Mouse (Mus musculus) gastrocnemius, adult 2 months (tissue): Measurements from ENCODE around the gene Olfr1228. TPM values are rescaled to one million over a fixed set of nuclear protein-coding genes. Genes with fewer than 3 reads are reported as not detected.

Source experiments
- DNase-seq: peaks from one replicate; pipeline ENCODE4 v3.0.0; 2022
- H3K27ac ChIP-seq: fragments of 200-600 bp; 2 replicates; pipeline ENCODE4 v1.8.1; 2022; ENCODE audit warnings: mild to moderate bottlenecking
- H3K4me3 ChIP-seq: fragments of 200-600 bp; 2 replicates; pipeline ENCODE4 v1.8.1; 2022; ENCODE audit warnings: mild to moderate bottlenecking, moderate library complexity
- CTCF ChIP-seq: fragments of 200-600 bp; IDR thresholded peaks from 2 replicates; pipeline ENCODE4 v1.8.1; 2022; ENCODE audit warnings: antibody characterized with exemption, mild to moderate bottlenecking, moderate library complexity
- intact Hi-C: fragments of 180-260 bp; cut with DNase I; formaldehyde crosslinking; loops from one replicate; pipeline ENCODE4 v1.15.1; 2025
- long read RNA-seq, 2 experiments: library from polyadenylated mRNA; stranded (forward); transcript quantifications; one replicate each; pipeline ENCODE4 v2.0.0; 2021
- total RNA-seq, 2 experiments: library from RNA; stranded (reverse); gene quantifications; 2 replicates each; pipeline ENCODE4 v1.2.3; 2021

Olfr1228 gene
- total RNA-seq = not detected
- long read RNA-seq, experiment 1 = 0 reads
- long read RNA-seq, experiment 2 = 0 reads

GRCm38 (mm10) chr2:89253962-89254361 is at the start of gene Olfr1228:
Gene Olfr1228, minus strand, starts transcription at chr2:89254062.
- intact Hi-C loops = no loop called here
- no peak for TF ChIP-seq CTCF
- DNase-seq = no peak
- H3K4me3 ChIP-seq = no peak within 1 kb of the TSS
- no peak within 1 kb of the TSS for H3K27ac ChIP-seq

- intact Hi-C loops = no loop called here
- DNase-seq = no peak
- no peak within 1 kb of the TSS for H3K27ac ChIP-seq
- no peak for TF ChIP-seq CTCF
- H3K4me3 ChIP-seq = no peak within 1 kb of the TSS
Measured at GRCm38 (mm10) chr2:89297168-89297567, 43.3 kb upstream of the Olfr1228 start, which contains the start of gene Olfr1230. Gene Olfr1230, minus strand, starts transcription at chr2:89297268.

DNA sequence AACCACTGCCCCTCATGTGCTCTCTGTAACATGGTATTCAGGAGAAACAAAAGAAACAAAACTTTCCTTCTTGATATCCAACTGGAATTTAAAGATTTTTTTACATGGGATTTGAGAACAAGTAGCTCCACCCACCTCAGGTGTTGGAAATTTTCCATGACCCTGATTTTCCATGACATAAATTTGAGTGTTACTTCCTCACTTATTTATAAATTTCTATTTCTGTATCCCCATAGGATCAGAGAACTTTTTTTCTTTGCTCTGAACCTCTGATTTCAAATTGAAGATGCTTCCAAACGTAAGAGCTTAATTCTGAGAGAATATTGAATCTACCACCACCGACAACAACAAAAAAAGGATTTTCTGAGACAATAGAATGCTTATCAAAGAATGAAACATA is 34.1 kb upstream of the Olfr1228 start, which contains the start of gene Olfr1229:
Gene Olfr1229, minus strand, starts transcription at position 101 of the 400 bp plus-strand sequence.
- no peak for DNase-seq
- TF ChIP-seq CTCF = no peak
- intact Hi-C loops = no loop called here
- Histone ChIP-seq H3K27ac (no peak within 1 kb of the TSS), H3K4me3 (no peak within 1 kb of the TSS)

- intact Hi-C loops = no loop called here
- Histone ChIP-seq H3K4me3 (no peak within 1 kb of the TSS), H3K27ac (no peak within 1 kb of the TSS)
- no peak for DNase-seq
- TF ChIP-seq CTCF = no peak
Measured at GRCm38 (mm10) chr2:89199948-89200347, 53.9 kb downstream of the Olfr1228 start, which contains the start of gene Olfr1226. Gene Olfr1226, minus strand, starts transcription at chr2:89200048.

Other genes starting within 250 kb of the Olfr1228 start
- not detected for gene Olfr1215, start 247.1 kb downstream of the Olfr1228 start, total RNA-seq
- not detected for gene Olfr1216, start 235.7 kb downstream of the Olfr1228 start, total RNA-seq
- gene Olfr1217, start 222.0 kb downstream of the Olfr1228 start, total RNA-seq = not detected
- not detected for gene Olfr1218, start 192.9 kb downstream of the Olfr1228 start, total RNA-seq
- not detected for gene Olfr1219, start 170.5 kb downstream of the Olfr1228 start, total RNA-seq
- gene Olfr1220, start 147.2 kb downstream of the Olfr1228 start, total RNA-seq = not detected
- gene Olfr1221, start 136.8 kb downstream of the Olfr1228 start, total RNA-seq = not detected
- gene Olfr1222, start 121.0 kb downstream of the Olfr1228 start, total RNA-seq = not detected
- not detected for gene Olfr1223, start 102.5 kb downstream of the Olfr1228 start, total RNA-seq
- gene Olfr1224-ps1, start 90.0 kb downstream of the Olfr1228 start, total RNA-seq = not detected
- gene Olfr1225, start 79.4 kb downstream of the Olfr1228 start, total RNA-seq = not detected
- not detected for gene Olfr1226, start 54.0 kb downstream of the Olfr1228 start, total RNA-seq
- not detected for gene Olfr1229, start 34.0 kb upstream of the Olfr1228 start, total RNA-seq
- gene Olfr1230, start 43.2 kb upstream of the Olfr1228 start, total RNA-seq = not detected
- not detected for gene Olfr1231, start 53.0 kb upstream of the Olfr1228 start, total RNA-seq
- gene Olfr1232, start 75.6 kb upstream of the Olfr1228 start, total RNA-seq = not detected
- gene Olfr1233, start 88.3 kb upstream of the Olfr1228 start, total RNA-seq = not detected
- not detected for gene Olfr1234, start 110.8 kb upstream of the Olfr1228 start, total RNA-seq
- not detected for gene Olfr1238, start 155.6 kb upstream of the Olfr1228 start, total RNA-seq
- gene Olfr1239, start 166.3 kb upstream of the Olfr1228 start, total RNA-seq = not detected
- gene Olfr1240, start 188.9 kb upstream of the Olfr1228 start, total RNA-seq = not detected
- gene Olfr1241, start 233.1 kb upstream of the Olfr1228 start, total RNA-seq = not detected
- gene Olfr1242, start 244.3 kb upstream of the Olfr1228 start, total RNA-seq = not detected